Mouse (Mus musculus) brain, embryonic 14.5 days (tissue): ENCODE data around the gene Gm14226.

ENCODE experiments used
- CTCF ChIP-seq: fragments of 200-500 bp; IDR thresholded peaks from 2 replicates; pipeline ENCODE4 v1.5.1; 2012; ENCODE audit warnings: inconsistent platforms, mild to moderate bottlenecking, moderate library complexity, borderline replicate concordance; ENCODE audit not compliant: insufficient read depth, insufficient read length; ENCODE audit errors: extremely low read depth
- POLR2A ChIP-seq: fragments of 200-500 bp; IDR thresholded peaks from 2 replicates; pipeline ENCODE4 v1.6.1; 2012; ENCODE audit warnings: mild to moderate bottlenecking, inconsistent platforms, borderline replicate concordance; ENCODE audit not compliant: poor library complexity, insufficient read depth, insufficient read length, severe bottlenecking; ENCODE audit errors: extremely low read depth

- TF ChIP-seq POLR2A, result no peak
- no peak for TF ChIP-seq CTCF
These were observed 32.0 kb downstream of the Gm14226 start for GRCm38 (mm10) chr2:155050108-155050503.
